Mouse (Mus musculus) hindbrain, embryonic 12.5 days (tissue): Measurements from ENCODE around the gene Rpp25l. TPM values are rescaled to one million over a fixed set of nuclear protein-coding genes. Genes with fewer than 3 reads are reported as not detected.

Experiments
- ATAC-seq: fragments of 200-750 bp; cut with Nextera tagmentation; 2 replicates; pipeline ENCODE4 v1.8.0; 2017; ENCODE audit warnings: moderate TSS enrichment; ENCODE audit not compliant: low FRiP score
- H3K27ac ChIP-seq: fragments of 300-500 bp; sonication (generic); 2 replicates; pipeline ENCODE4 v1.5.1; 2016; ENCODE audit warnings: mild to moderate bottlenecking
- H3K27me3 ChIP-seq: fragments of 300-500 bp; sonication (generic); 2 replicates; pipeline ENCODE4 v1.6.1; 2016; ENCODE audit warnings: mild to moderate bottlenecking
- H3K36me3 ChIP-seq: fragments of 300-500 bp; sonication (generic); 2 replicates; pipeline ENCODE4 v1.6.1; 2016; ENCODE audit warnings: mild to moderate bottlenecking
- H3K4me1 ChIP-seq: fragments of 300-500 bp; sonication (generic); 2 replicates; pipeline ENCODE4 v1.6.1; 2016
- H3K4me2 ChIP-seq: fragments of 300-500 bp; sonication (generic); replicated peaks from 2 replicates; pipeline ENCODE4 v1.6.1; 2016; ENCODE audit warnings: mild to moderate bottlenecking
- H3K4me3 ChIP-seq: fragments of 300-500 bp; sonication (generic); 2 replicates; pipeline ENCODE4 v1.5.1; 2016; ENCODE audit warnings: mild to moderate bottlenecking
- H3K9ac ChIP-seq: fragments of 300-500 bp; sonication (generic); 2 replicates; pipeline ENCODE4 v1.6.1; 2016; ENCODE audit warnings: mild to moderate bottlenecking, moderate library complexity
- H3K9me3 ChIP-seq: fragments of 300-500 bp; sonication (generic); replicated peaks from 2 replicates; pipeline ENCODE4 v1.6.1; 2016; ENCODE audit warnings: mild to moderate bottlenecking
- WGBS: fragments of 180-500 bp; shearing (Covaris S2); methylation state at CpG from one replicate; pipeline ENCODE4 v1.1.7; 2016; 5-methylcytosine and 5-hydroxymethylcytosine counted together
- polyA plus RNA-seq: library from polyadenylated mRNA; unstranded; fragments of >200 nt; fragmentation: Nextera tagmentation; extraction: Ambion mirVana; gene quantifications from 2 replicates; pipeline ENCODE4 v1.2.1, GENCODE M21; 2016

Rpp25l gene
- polyA plus RNA-seq, 1 experiment from 2014 or later: 66.5 TPM

- Histone ChIP-seq H3K4me1 (peaks cover 85% of the 10 kb centered on the region), H3K27ac (peak overlapping the region; percentile 76), H3K9me3 (no peaks in the 10 kb centered on the region), H3K4me3 (no peak overlapping the region), H3K9ac (no peak overlapping the region), H3K4me2 (no peak overlapping the region), H3K27me3 (no peaks in the 10 kb centered on the region; the same call in 1 of the 2 replicates), H3K36me3 (peaks cover 23% of the 10 kb centered on the region)
- 44% methylated on average over 11 of the region's 11 CpGs for WGBS
- no peak for ATAC-seq
These were observed 50.6 kb downstream of the Rpp25l start for GRCm38 (mm10) chr4:41662723-41663122.

Other genes starting within 250 kb of the Rpp25l start
- gene Kif24, start 248.6 kb downstream of the Rpp25l start, polyA plus RNA-seq: 9.5 and 9.6 TPM in 2 replicates
- gene Nudt2, start 248.4 kb downstream of the Rpp25l start, polyA plus RNA-seq: 56.9 and 59.5 TPM in 2 replicates
- 10.1 and 11.9 TPM in 2 replicates for gene AI464131, start 210.5 kb downstream of the Rpp25l start, polyA plus RNA-seq
- 11.3 and 12.9 TPM in 2 replicates for gene 1110017D15Rik, start 196.2 kb downstream of the Rpp25l start, polyA plus RNA-seq
- 12.5 and 15.3 TPM in 2 replicates for gene Fam219a, start 144.0 kb downstream of the Rpp25l start, polyA plus RNA-seq
- gene Dnaic1, start 143.8 kb downstream of the Rpp25l start, polyA plus RNA-seq: 2.3 and 2.8 TPM in 2 replicates
- gene Enho, start 73.2 kb downstream of the Rpp25l start, polyA plus RNA-seq: 73.6 and 78.6 TPM in 2 replicates
- gene Cntfr, start 16.4 kb downstream of the Rpp25l start, polyA plus RNA-seq: 28.8 and 35.9 TPM in 2 replicates
- gene Il11ra1, start 13.5 kb downstream of the Rpp25l start, polyA plus RNA-seq: 125 and 141 TPM in 2 replicates
- 191 and 199 TPM in 2 replicates for gene Dctn3, start 9.6 kb upstream of the Rpp25l start, polyA plus RNA-seq
- gene Arid3c, start 17.6 kb upstream of the Rpp25l start, polyA plus RNA-seq: 1.1 TPM in 2 replicates
- 31.0 and 33.4 TPM in 2 replicates for gene Galt, start 41.7 kb upstream of the Rpp25l start, polyA plus RNA-seq
- 54.2 and 58.9 TPM in 2 replicates for gene Sigmar1, start 42.6 kb upstream of the Rpp25l start, polyA plus RNA-seq
- gene Ccl27a, start 60.7 kb upstream of the Rpp25l start, polyA plus RNA-seq: 133 and 134 TPM in 2 replicates
- not detected in 2 replicates for gene Gm21541, start 190.1 kb upstream of the Rpp25l start, polyA plus RNA-seq
- gene Gm20878, start 228.0 kb upstream of the Rpp25l start, polyA plus RNA-seq: 5.6 and 5.9 TPM in 2 replicates